In the genomic region with DNA sequence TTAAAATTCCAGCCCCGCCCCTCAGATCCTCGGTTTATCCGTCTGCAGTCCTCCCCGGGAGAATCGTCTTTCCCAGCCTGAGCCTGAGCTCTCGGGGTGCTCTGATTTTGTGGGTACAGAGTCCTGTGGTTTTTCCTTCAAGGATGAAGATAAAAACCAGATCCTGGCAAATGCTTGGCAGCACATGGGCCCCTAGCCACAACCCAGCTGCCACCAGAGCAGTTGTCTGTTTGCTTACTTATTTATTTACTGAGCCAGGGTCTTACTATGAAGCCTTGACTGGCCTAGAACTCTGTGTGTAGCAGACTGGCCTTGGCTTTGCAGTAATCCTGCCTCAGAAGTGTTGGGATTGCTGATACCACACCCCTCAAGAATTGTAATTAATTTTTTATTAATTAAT, we compare ENCODE assay signal across 1 mouse cellular context.
A peak's percentile ranks its signal among the peaks of the same experiment; 100 is the strongest.
TF ChIP-seq lines count a peak whose summit lies in the region.

No protein-coding gene starts in this region.

TF ChIP-seq in myocyte, 11 proteins besides CTCF, POLR2A, EP300 and RAD21:
- TF ChIP-seq MYOG (IDR thresholded peaks at IDR 0.05; ENCODE audit: control insufficient read depth in 1 of 3, insufficient read depth in 1 of 3, insufficient read length in 2 of 3, low read depth in 2 of 3) = peak; percentile 13 to 83 (median 36)
- peak; percentile 4 for TF ChIP-seq TCF3 (IDR thresholded peaks at IDR 0.05; ENCODE audit: insufficient read length, low read depth)
- TF ChIP-seq USF1 (IDR thresholded peaks at IDR 0.05; ENCODE audit: low read depth) = no peak
- no peak for TF ChIP-seq CEBPB (IDR thresholded peaks at IDR 0.05; ENCODE audit: insufficient read depth, poor library complexity, severe bottlenecking)
- peak in 2 of 3 experiments; percentile 42 to 65 for TF ChIP-seq MYOD1 (IDR thresholded peaks at IDR 0.05; ENCODE audit: control insufficient read depth in 1 of 3, insufficient read length in 2 of 3, low read depth in 2 of 3)
- TF ChIP-seq E2F4 (IDR thresholded peaks at IDR 0.05; ENCODE audit: insufficient read depth) = no peak
- no peak for TF ChIP-seq REST (IDR thresholded peaks at IDR 0.05; ENCODE audit: insufficient read depth, insufficient read length)
- no peak for TF ChIP-seq MAX (IDR thresholded peaks at IDR 0.05; ENCODE audit: low read depth)
- TF ChIP-seq POLR2AphosphoS2 (IDR thresholded peaks at IDR 0.05; ENCODE audit: insufficient read length, low read depth) = no peak
- TF ChIP-seq TCF12 (IDR thresholded peaks at IDR 0.05; ENCODE audit: insufficient read depth, poor library complexity, severe bottlenecking) = no peak
- no peak for TF ChIP-seq SRF (IDR thresholded peaks at IDR 0.05; ENCODE audit: control insufficient read depth, insufficient read length, low read depth)
TF ChIP-seq in myocyte: peak in this region for 3.
